Mouse (Mus musculus) liver, embryonic 18 days (tissue): ENCODE measurements around the gene Slc7a11. TPM values are rescaled to one million over a fixed set of nuclear protein-coding genes. Genes with fewer than 3 reads are reported as not detected.

Experiments
- polyA plus RNA-seq: library from polyadenylated mRNA; depleted of rRNA; stranded (reverse); fragments of >200 nt; gene quantifications from 2 replicates; pipeline ENCODE4 v1.2.3, GENCODE M21; 2012; rRNA removed

Gene Slc7a11
- polyA plus RNA-seq = 0.05 and 0.06 TPM in 2 replicates

GRCm38 (mm10) chr3:50443421-50443916, at the start of gene Slc7a11:
Gene Slc7a11, minus strand, starts transcription at chr3:50443614.

